Mouse (Mus musculus) Patski (cell line): ENCODE results near the gene Zfp592. TPM values are rescaled to one million over a fixed set of nuclear protein-coding genes. Genes with fewer than 3 reads are reported as not detected.

ENCODE experiments used
- ATAC-seq: fragments of 100-300 bp; one replicate; pipeline ENCODE4 v1.8.0; 2021
- CTCF ChIA-PET: fragments of 350-600 bp; sonication (Branson Sonifier 250); formaldehyde crosslinking; loops from one replicate; lab custom pipeline; 2022; ENCODE audit warnings: inconsistent platforms; lab: Charles Lee
- POLR2A ChIA-PET: fragments of 350-600 bp; sonication (Branson Sonifier 250); formaldehyde crosslinking; loops from one replicate; lab custom pipeline; 2022; ENCODE audit warnings: antibody characterized with exemption, inconsistent platforms; lab: Charles Lee
- DNase-seq: peaks from one replicate; pipeline ENCODE4 v3.0.0-alpha.2; 2011; ENCODE audit warnings: low read depth, low spot score
- H3K27me3 ChIP-seq: fragments of 371-371 bp; one replicate; pipeline ENCODE4 v1.5.1; 2021
- CTCF ChIP-seq: fragments of 100-300 bp; IDR thresholded peaks from one replicate; pipeline ENCODE4 v1.5.1; 2021
- in situ Hi-C: fragments of 300-500 bp; cut with MboI; formaldehyde crosslinking; loops from 3 replicates; pipeline ENCODE4 v1.11.1; 2018; ENCODE audit warnings: low pct_unique_long_range_greater_than_20kb, mixed read lengths
- polyA plus RNA-seq: library from polyadenylated mRNA; unstranded; gene quantifications from one replicate; pipeline ENCODE4 v1.2.3, GENCODE M21; 2021

The Zfp592 gene
- polyA plus RNA-seq, 1 experiment from 2014 or later = 19.6 TPM

GRCm38 (mm10) chr7:81020307-81020706, 26.8 kb downstream of the Zfp592 start:
- no peaks in the 10 kb centered on the region for H3K27me3 ChIP-seq
- ChIA-PET POLR2A (no interaction called here), CTCF (no interaction called here)
- in situ Hi-C loops = no loop called here
- TF ChIP-seq CTCF = no peak
- DNase-seq (no peak), ATAC-seq (no peak)

- TF ChIP-seq CTCF = no peak
- CTCF ChIA-PET = no interaction called here
Observed at GRCm38 (mm10) chr7:81022731-81023130, 29.2 kb downstream of the Zfp592 start.

GRCm38 (mm10) chr7:81024118-81024517, 30.6 kb downstream of the Zfp592 start:
- in situ Hi-C loops = no loop called here
- ATAC-seq (no peak), DNase-seq (no peak)
- TF ChIP-seq CTCF = no peak
- POLR2A ChIA-PET = no interaction called here
- H3K27me3 ChIP-seq = no peaks in the 10 kb centered on the region
- CTCF ChIA-PET = no interaction called here

More at GRCm38 (mm10) chr7:81022731-81023130, 29.2 kb downstream of the Zfp592 start:
- H3K27me3 ChIP-seq = no peaks in the 10 kb centered on the region
- ATAC-seq (no peak), DNase-seq (no peak)
- POLR2A ChIA-PET = no interaction called here
- in situ Hi-C loops = no loop called here

- in situ Hi-C loops = no loop called here
- ATAC-seq (no peak), DNase-seq (no peak)
- POLR2A ChIA-PET = no interaction called here
- H3K27me3 ChIP-seq = no peaks in the 10 kb centered on the region
- CTCF ChIA-PET = no interaction called here
- no peak for TF ChIP-seq CTCF
Observed at GRCm38 (mm10) chr7:81024651-81025050, 31.2 kb downstream of the Zfp592 start.

GRCm38 (mm10) chr7:81025751-81026150, 32.3 kb downstream of the Zfp592 start:
- no peak for TF ChIP-seq CTCF
- DNase-seq (no peak), ATAC-seq (no peak)
- in situ Hi-C loops = no loop called here
- POLR2A ChIA-PET = no interaction called here
- CTCF ChIA-PET = no interaction called here
- H3K27me3 ChIP-seq = no peaks in the 10 kb centered on the region

- TF ChIP-seq CTCF = no peak
- in situ Hi-C loops = no loop called here
- H3K27me3 ChIP-seq = no peaks in the 10 kb centered on the region
- CTCF ChIA-PET = no interaction called here
- no peak for ATAC-seq
- no peak for DNase-seq
- POLR2A ChIA-PET = interaction anchor here (0.6 kb wide), 1 partner anchor 8 kb away, joined by 5 read pairs; no protein-coding TSS in a partner anchor
Observed at GRCm38 (mm10) chr7:81039711-81040110, 46.2 kb downstream of the Zfp592 start.

GRCm38 (mm10) chr7:81043023-81043620, 49.6 kb downstream of the Zfp592 start:
- in situ Hi-C loops = no loop called here
- DNase-seq = no peak
- H3K27me3 ChIP-seq = no peaks in the 10 kb centered on the region
- ChIA-PET POLR2A (interaction anchor here (1.1 kb wide), 1 partner anchor 174 kb away, joined by 3 read pairs; no protein-coding TSS in a partner anchor), CTCF (interaction anchor here (1.4 kb wide), 1 partner anchor 17 kb away, joined by 3 read pairs; no protein-coding TSS in a partner anchor)
- no peak for ATAC-seq
- TF ChIP-seq CTCF = no peak

- TF ChIP-seq CTCF = no peak
- ChIA-PET POLR2A (no interaction called here), CTCF (no interaction called here)
- in situ Hi-C loops = no loop called here
- H3K27me3 ChIP-seq = no peaks in the 10 kb centered on the region
- ATAC-seq (no peak), DNase-seq (no peak)
Observed at GRCm38 (mm10) chr7:81047847-81048246, 54.4 kb downstream of the Zfp592 start.

- CTCF ChIA-PET = interaction anchor here (0.7 kb wide), 1 partner anchor 56 kb away, joined by 3 read pairs; no protein-coding TSS in a partner anchor
- ATAC-seq (no peak), DNase-seq (no peak)
Observed at GRCm38 (mm10) chr7:81048513-81048912, 55.0 kb downstream of the Zfp592 start.

GRCm38 (mm10) chr7:81049966-81050365, 56.5 kb downstream of the Zfp592 start:
- POLR2A ChIA-PET = no interaction called here
- no peak for TF ChIP-seq CTCF
- CTCF ChIA-PET = interaction anchor here (0.6 to 1.5 kb wide), 2 partner anchors 11 to 157 kb away, joined by 3 read pairs; no protein-coding TSS in a partner anchor
- DNase-seq = no peak
- no peaks in the 10 kb centered on the region for H3K27me3 ChIP-seq
- ATAC-seq = no peak
- in situ Hi-C loops = loop anchor here (10.0 to 25.0 kb wide), 2 partner anchors 165 to 313 kb away; no protein-coding TSS in a partner anchor

More at GRCm38 (mm10) chr7:81048513-81048912, 55.0 kb downstream of the Zfp592 start:
- no peaks in the 10 kb centered on the region for H3K27me3 ChIP-seq
- in situ Hi-C loops = no loop called here
- POLR2A ChIA-PET = no interaction called here
- TF ChIP-seq CTCF = no peak

GRCm38 (mm10) chr7:81055709-81056370, 62.4 kb downstream of the Zfp592 start:
- no peak for TF ChIP-seq CTCF
- H3K27me3 ChIP-seq = no peaks in the 10 kb centered on the region
- in situ Hi-C loops = loop anchor here (10.0 to 25.0 kb wide), 2 partner anchors 171 to 319 kb away; no protein-coding TSS in a partner anchor
- no peak for DNase-seq
- ATAC-seq = no peak
- ChIA-PET POLR2A (no interaction called here), CTCF (no interaction called here)
